13 mouse cellular contexts compared by ENCODE assay signal in the genomic region with DNA sequence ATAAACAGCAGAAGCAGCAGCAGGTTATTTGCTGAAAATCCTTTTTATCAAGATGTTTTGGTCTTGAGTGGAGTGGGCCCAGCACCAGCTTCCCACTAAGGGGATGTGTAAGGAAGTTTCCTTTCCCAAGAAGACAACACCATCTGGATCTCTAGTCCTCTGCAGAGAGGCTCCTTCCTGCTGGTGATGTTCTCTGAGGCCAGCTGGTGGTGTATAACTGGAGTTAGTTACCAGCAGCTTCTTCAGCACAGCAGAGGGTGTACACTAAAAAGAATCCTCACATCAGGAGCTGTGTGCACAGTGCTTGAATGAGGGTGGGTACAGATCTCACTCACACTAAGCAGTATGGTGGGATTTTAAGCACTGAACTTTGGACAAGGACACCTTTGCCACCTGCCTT.
DNase-seq lines count a peak whose midpoint lies in the region; ATAC-seq and TF ChIP-seq lines count a peak whose summit lies in the region.
"Had no signal": no experiment of that assay in that cellular context is flagged by ENCODE, and none has a peak within 500 bp of the region (broad histone marks: within the 10 kb centered on the region; RNA-seq: fewer than 3 reads in every experiment).

No protein-coding gene starts in this region.

- no peaks in the 10 kb centered on the region for H3K4me1 ChIP-seq in thymus, adult 2 months (replicated peaks; ENCODE audit: control insufficient read depth, insufficient read depth, low read length)

- no peaks in the 10 kb centered on the region for H3K27me3 ChIP-seq in thymus, adult 2 months (ENCODE audit: control insufficient read depth, insufficient read depth, low read length)

- TF ChIP-seq CTCF in thymus, adult 2 months (IDR thresholded peaks at IDR 0.05; ENCODE audit: borderline replicate concordance, control insufficient read depth, extremely low read depth, insufficient read depth, low read length, poor library complexity) = no peak

- intact Hi-C loops in left cerebral cortex, postnatal 14 days (cut with DNase I) = no loop called here

- no peaks in the 10 kb centered on the region for H3K36me3 ChIP-seq in thymus, adult 2 months (ENCODE audit: control insufficient read depth, insufficient read depth, low read length)

- no peak overlapping the region for H3K27ac ChIP-seq in thymus, adult 2 months (ENCODE audit: control insufficient read depth, insufficient read depth, low read length)

- H3K4me3 ChIP-seq in thymus, adult 2 months (ENCODE audit: control insufficient read depth, insufficient read depth, low read length) = no peak overlapping the region
- H3K4me3 ChIP-seq: gastrocnemius, adult 2 months had no signal

- DNase-seq in frontal cortex, postnatal 25 days (ENCODE audit: low spot score in 2 of 2) = no peak
- peak; percentile 35 to 68 for DNase-seq in left cerebral cortex, postnatal 14 days (ENCODE audit: low spot score in 2 of 2)
- no peak for DNase-seq in left cerebral cortex, adult 11 months (ENCODE audit: low spot score)
- DNase-seq in frontal cortex, postnatal 14 days (ENCODE audit: low spot score in 2 of 2) = peak; percentile 22 to 23
- DNase-seq in right cerebral cortex, postnatal 14 days = peak; percentile 13
- DNase-seq in thymus, adult 2 months = no peak
- DNase-seq: B cell, adult 2 months; cerebellum, postnatal 25 days; gastrocnemius, adult 2 months; lung, embryonic 14.5 days; thymus, postnatal 25 days had no signal

- no peak for TF ChIP-seq POLR2A in thymus, adult 2 months (IDR thresholded peaks at IDR 0.05; ENCODE audit: control insufficient read depth, extremely low read depth, insufficient read depth, low read length, poor library complexity)

- peak; percentile 98 for ATAC-seq in frontal cortex, adult (ENCODE audit: low TSS enrichment)
- ATAC-seq: Patski had no signal

Comparison
In these comparisons a context has a peak if more than half of its experiments do, and no peak if none do; other contexts are left out.
1. DNase-seq: peak in left cerebral cortex, postnatal 14 days (2 of 2), frontal cortex, postnatal 14 days (2 of 2) and right cerebral cortex, postnatal 14 days (single experiment); none in frontal cortex, postnatal 25 days (0 of 2), left cerebral cortex, adult 11 months (single experiment) and thymus, adult 2 months (single experiment).